Mouse (Mus musculus) midbrain, embryonic 15.5 days (tissue): Measurements from ENCODE around the gene Usp2. TPM values are rescaled to one million over a fixed set of nuclear protein-coding genes. Genes with fewer than 3 reads are reported as not detected.

ENCODE experiments used
- ATAC-seq: fragments of 200-750 bp; cut with Nextera tagmentation; replicated peaks from 2 replicates; pipeline ENCODE4 v1.8.0; 2017; ENCODE audit warnings: moderate TSS enrichment
- H3K27ac ChIP-seq: fragments of 300-500 bp; sonication (generic); 2 replicates; pipeline ENCODE4 v1.5.1; 2015; ENCODE audit warnings: mild to moderate bottlenecking, inconsistent platforms
- H3K27me3 ChIP-seq: fragments of 300-500 bp; sonication (generic); replicated peaks from 2 replicates; pipeline ENCODE4 v1.6.1; 2015; ENCODE audit warnings: inconsistent platforms
- H3K36me3 ChIP-seq: fragments of 300-500 bp; sonication (generic); replicated peaks from 2 replicates; pipeline ENCODE4 v1.6.1; 2015; ENCODE audit warnings: inconsistent platforms
- H3K4me1 ChIP-seq: fragments of 300-500 bp; sonication (generic); 2 replicates; pipeline ENCODE4 v1.6.1; 2015; ENCODE audit warnings: inconsistent platforms
- H3K4me2 ChIP-seq: fragments of 300-500 bp; sonication (generic); 2 replicates; pipeline ENCODE4 v1.6.1; 2015; ENCODE audit warnings: inconsistent platforms, mild to moderate bottlenecking, moderate library complexity
- H3K4me3 ChIP-seq: fragments of 300-500 bp; sonication (generic); 2 replicates; pipeline ENCODE4 v1.5.1; 2015; ENCODE audit warnings: mild to moderate bottlenecking, inconsistent platforms
- H3K9ac ChIP-seq: fragments of 300-500 bp; sonication (generic); 2 replicates; pipeline ENCODE4 v1.6.1; 2015; ENCODE audit warnings: mild to moderate bottlenecking, inconsistent platforms
- H3K9me3 ChIP-seq: fragments of 300-500 bp; sonication (generic); 2 replicates; pipeline ENCODE4 v1.6.1; 2016; ENCODE audit warnings: inconsistent platforms
- WGBS: fragments of 180-500 bp; shearing (Covaris S2); methylation state at CpG from one replicate; pipeline ENCODE4 v1.1.7; 2015; ENCODE audit warnings: mixed read lengths; 5-methylcytosine and 5-hydroxymethylcytosine counted together
- polyA plus RNA-seq: library from polyadenylated mRNA; unstranded; fragments of >200 nt; fragmentation: Nextera tagmentation; extraction: Ambion mirVana; gene quantifications from 2 replicates; pipeline ENCODE4 v1.2.1, GENCODE M21; 2015

The Usp2 gene
- polyA plus RNA-seq, 1 experiment from 2014 or later = 9.6 TPM

DNA sequence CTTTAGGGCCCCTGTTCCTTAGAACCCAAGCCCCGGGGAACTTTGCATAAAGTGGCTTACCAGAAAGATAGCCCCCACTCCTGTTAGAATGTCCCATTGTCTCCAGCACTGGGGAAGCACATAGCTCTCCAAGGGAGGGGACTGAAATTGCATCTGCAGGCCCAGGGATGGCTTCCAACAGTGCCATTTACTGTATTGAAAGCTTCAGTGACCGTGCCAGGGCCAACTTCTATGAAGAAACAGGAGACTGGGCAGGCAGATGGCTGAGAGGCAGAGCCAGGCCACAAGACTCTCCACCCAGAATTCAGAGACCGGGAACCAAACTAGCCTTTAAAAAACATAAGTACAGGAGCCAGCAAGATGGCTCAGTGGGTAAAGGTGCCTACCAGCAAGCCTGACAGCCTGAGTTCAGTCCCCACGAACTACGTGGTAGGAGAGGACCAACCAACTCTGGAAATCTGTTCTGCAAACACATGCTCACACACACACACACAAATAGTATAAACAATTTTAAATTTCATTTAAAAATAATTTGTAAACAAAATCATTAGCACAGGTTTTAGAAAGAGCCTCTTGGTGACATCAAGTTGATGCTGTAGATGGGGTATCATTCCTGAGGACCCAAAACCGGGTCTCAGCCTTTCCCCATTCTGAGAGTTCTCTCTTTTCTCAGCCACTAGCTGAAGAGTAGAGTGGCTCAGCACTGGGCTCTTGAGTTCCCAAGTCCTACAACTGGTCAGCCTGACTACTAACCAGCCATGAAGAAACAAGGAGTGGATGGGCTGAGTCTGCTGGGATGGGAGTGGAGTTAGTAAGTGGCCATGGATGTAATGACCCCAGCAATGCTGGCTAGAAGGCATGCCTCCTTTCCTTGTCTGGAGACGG lies 25.1 kb upstream of the Usp2 start:
- no peak overlapping the region for H3K27ac ChIP-seq
- H3K4me2 ChIP-seq = no peak overlapping the region
- H3K4me3 ChIP-seq = no peak overlapping the region
- H3K36me3 ChIP-seq = no peaks in the 10 kb centered on the region
- peaks cover 37% of the 10 kb centered on the region for H3K27me3 ChIP-seq
- no peaks in the 10 kb centered on the region for H3K9me3 ChIP-seq
- ATAC-seq = no peak
- peaks cover 19% of the 10 kb centered on the region for H3K4me1 ChIP-seq
- 68% methylated on average over 7 of the region's 7 CpGs for WGBS
- no peak overlapping the region for H3K9ac ChIP-seq

DNA sequence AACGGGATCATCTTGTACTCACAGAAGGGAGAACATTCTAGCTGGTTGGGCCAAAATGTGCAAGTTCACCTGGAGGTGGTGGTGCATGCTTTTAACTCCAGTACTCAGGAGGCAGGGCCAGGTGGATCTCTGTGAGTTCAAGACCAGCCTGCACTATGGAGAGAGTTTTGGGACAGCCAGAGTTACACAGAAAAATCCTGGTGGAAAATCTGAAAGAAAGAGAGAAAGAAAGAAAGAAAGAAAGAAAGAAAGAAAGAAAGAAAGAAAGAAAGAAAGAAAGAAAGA lies 24.5 kb upstream of the Usp2 start:
- H3K4me3 ChIP-seq = no peak overlapping the region
- 96% methylated on average over 1 of the region's 1 CpGs for WGBS

DNA sequence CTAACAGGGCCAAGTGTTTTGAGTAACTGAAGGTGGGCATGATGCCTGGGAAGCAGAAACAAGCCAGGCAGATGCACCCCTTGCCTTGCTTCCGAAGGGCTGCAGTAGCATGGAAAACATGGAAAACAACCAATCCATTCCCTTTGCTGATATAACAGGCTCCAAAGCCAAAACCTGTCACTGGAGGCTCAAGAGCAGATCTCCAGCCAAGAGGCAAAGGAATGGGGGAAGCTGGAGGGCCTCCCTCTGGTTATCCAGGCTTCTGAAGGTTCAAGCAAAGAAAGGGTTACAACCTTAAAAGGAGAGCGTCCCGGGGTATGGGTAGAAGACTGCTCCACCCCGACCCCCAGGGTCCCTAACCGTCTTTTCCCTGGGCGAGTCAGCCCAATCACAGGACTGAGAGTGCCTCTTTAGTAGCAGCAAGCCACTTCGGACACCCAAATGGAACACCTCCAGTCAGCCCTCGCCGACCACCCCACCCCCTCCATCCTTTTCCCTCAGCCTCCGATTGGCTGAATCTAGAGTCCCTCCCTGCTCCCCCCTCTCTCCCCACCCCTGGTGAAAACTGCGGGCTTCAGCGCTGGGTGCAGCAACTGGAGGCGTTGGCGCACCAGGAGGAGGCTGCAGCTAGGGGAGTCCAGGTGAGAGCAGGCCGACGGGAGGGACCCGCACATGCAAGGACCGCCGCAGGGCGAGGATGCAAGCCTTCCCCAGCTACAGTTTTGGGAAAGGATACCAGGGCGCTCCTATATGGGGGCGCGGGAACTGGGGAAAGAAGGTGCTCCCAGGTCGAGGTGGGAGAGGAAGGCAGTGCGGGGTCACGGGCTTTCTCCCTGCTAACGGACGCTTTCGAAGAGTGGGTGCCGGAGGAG lies 23.7 kb upstream of the Usp2 start, which contains the start of gene Thy1:
Gene Thy1 (plus strand): TSS at position 549 of the 872 bp plus-strand sequence.
- peak; percentile 66; the same call in 1 of the 2 replicates for ATAC-seq

More for the DNA sequence above, 24.5 kb upstream of the Usp2 start:
- peaks cover 19% of the 10 kb centered on the region for H3K4me1 ChIP-seq
- peaks cover 37% of the 10 kb centered on the region for H3K27me3 ChIP-seq
- H3K27ac ChIP-seq = no peak overlapping the region
- H3K4me2 ChIP-seq = no peak overlapping the region
- ATAC-seq = no peak
- H3K9me3 ChIP-seq = no peaks in the 10 kb centered on the region
- H3K36me3 ChIP-seq = no peaks in the 10 kb centered on the region
- H3K9ac ChIP-seq = no peak overlapping the region

DNA sequence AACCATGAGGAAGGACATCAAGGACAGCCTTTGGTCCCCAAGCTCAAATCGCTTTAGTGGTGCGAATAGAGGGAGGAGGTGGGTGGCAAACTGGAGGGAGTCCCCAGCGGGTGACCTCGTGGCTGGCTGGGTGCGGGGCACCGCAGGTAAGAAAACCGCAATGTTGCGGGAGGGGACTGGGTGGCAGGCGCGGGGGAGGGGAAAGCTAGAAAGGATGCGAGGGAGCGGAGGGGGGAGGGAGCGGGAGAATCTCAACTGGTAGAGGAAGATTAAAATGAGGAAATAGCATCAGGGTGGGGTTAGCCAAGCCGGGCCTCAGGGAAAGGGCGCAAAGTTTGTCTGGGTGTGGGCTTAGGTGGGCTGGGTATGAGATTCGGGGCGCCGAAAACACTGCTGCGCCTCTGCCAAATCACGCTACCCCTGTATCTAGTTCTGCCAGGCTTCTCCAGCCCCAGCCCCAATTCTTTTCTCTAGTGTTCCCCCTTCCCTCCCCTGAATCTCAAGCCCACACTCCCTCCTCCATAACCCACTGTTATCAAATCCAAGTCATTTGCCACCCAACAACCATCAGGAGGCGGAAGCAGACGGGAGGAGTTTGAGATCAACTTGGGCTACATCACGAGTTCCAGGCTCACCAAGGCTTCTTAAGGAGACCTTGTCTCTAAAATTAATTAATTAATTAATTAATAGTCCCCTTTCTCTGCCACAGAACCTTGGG lies 23.0 kb upstream of the Usp2 start:
- Histone ChIP-seq H3K4me2 (peak overlapping the region; percentile 83), H3K36me3 (no peaks in the 10 kb centered on the region), H3K9me3 (no peaks in the 10 kb centered on the region), H3K4me3 (peak overlapping the region; percentile 41), H3K27ac (no peak overlapping the region), H3K27me3 (peaks cover 37% of the 10 kb centered on the region), H3K4me1 (peaks cover 19% of the 10 kb centered on the region), H3K9ac (peak overlapping the region; percentile 38)
- WGBS = 4% methylated on average over 22 of the region's 23 CpGs
- no peak for ATAC-seq

More for the DNA sequence above, 23.7 kb upstream of the Usp2 start, which contains the start of gene Thy1:
- H3K4me3 ChIP-seq = peak within 1 kb of the TSS; percentile 41
- H3K4me1 ChIP-seq = peaks cover 19% of the 10 kb centered on the region
- peak within 1 kb of the TSS; percentile 38 for H3K9ac ChIP-seq
- peak within 1 kb of the TSS; percentile 83 for H3K4me2 ChIP-seq
- peaks cover 37% of the 10 kb centered on the region for H3K27me3 ChIP-seq
- no peaks in the 10 kb centered on the region for H3K9me3 ChIP-seq
- under 1% methylated on average over 30 of the region's 30 CpGs for WGBS
- no peaks in the 10 kb centered on the region for H3K36me3 ChIP-seq
- no peak within 1 kb of the TSS for H3K27ac ChIP-seq

DNA sequence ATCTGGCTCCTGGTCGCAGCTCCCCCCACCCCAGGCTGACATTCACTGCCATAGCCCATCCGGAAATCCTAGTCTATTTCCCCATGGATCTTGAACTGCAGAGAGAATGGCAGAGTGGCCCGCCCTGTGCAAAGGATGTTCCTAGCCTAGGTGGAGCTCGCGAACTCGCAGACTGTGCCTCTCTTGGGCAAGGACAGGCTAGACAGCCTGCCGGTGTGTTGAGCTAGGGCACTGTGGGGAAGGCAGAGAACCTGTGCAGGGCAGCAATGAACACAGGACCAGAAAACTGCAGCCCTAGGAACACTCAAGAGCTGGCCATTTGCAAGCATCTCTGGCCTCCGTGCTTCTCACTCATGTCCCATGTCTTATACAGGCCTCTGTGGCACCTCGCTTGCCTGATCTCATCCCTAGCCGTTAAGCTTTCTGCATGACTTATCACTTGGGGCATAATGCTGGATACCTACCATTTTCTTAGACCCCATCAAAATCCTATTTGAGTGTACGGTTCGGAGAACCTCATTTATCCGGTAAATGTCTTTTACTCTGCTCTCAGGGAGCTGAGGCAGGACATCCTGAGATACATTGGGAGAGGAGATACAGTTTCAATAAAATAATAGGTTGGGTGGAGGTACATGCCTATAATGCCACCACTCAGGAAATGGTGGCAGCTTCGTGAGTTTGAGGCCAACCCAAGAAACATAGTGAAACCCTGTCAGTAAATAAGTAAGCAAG lies 22.2 kb upstream of the Usp2 start:
- H3K4me2 ChIP-seq = peak overlapping the region; percentile 83; the same call in 1 of the 2 replicates
- H3K9ac ChIP-seq = no peak overlapping the region

DNA sequence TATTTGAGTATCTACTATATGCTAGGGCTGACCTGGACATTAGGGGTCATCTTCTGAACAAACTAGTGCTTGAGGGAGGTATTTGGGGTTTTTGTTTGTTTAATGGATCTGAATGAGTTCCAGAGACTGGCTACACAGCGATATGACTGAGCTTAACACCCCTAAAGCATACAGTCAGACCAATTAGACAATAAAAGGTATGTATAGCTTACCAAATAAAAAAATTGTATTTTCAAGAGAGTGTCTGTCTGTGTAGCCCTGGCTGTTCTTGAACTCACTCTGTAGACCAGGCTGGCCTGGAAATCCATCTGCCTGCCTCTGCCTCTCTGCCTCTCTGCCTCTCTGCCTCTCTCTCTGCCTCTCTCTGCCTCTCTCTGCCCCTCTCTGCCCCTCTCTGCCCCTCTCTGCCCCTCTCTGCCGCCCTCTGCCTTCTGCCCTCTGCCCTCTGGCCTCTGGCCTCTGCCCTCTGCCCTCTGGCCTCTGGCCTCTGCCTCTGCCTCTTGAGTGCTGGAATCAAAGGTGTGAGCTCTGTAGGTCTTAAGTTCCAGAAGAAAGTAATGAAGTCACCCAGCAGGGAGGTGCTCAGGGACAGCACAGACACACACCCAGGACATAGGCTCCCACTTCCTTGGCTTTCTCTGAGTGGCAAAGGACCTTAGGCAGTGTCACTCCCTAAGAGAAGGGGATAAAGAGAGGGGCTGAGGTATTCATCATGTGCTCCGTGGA lies 21.5 kb upstream of the Usp2 start:
- 68% methylated on average over 3 of the region's 3 CpGs for WGBS
- no peak for ATAC-seq

More for the DNA sequence above, 22.2 kb upstream of the Usp2 start:
- Histone ChIP-seq H3K4me1 (peaks cover 19% of the 10 kb centered on the region), H3K27ac (no peak overlapping the region), H3K4me3 (peak overlapping the region; percentile 41), H3K27me3 (peaks cover 37% of the 10 kb centered on the region), H3K36me3 (no peaks in the 10 kb centered on the region), H3K9me3 (no peaks in the 10 kb centered on the region)
- no peak for ATAC-seq
- 43% methylated on average over 14 of the region's 14 CpGs for WGBS

DNA sequence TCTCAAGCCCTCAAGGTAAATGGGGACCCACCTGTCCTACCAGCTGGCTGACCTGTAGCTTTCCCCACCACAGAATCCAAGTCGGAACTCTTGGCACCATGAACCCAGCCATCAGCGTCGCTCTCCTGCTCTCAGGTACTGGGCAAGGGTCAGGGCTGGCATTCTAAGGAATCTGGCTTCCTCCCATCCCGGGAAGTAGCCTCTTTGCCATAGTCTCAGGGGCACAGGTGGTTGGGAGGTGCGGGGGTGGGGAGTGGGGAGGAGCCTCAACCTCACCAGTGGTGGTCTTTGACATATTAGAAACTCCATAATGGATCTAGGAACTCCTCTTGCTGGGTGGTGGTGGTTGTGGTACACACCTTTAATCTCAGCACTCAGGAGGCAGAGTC lies 20.9 kb upstream of the Usp2 start:
- Histone ChIP-seq H3K4me1 (peaks cover 19% of the 10 kb centered on the region), H3K27me3 (peaks cover 37% of the 10 kb centered on the region), H3K4me3 (no peak overlapping the region), H3K36me3 (no peaks in the 10 kb centered on the region), H3K9me3 (no peaks in the 10 kb centered on the region), H3K9ac (no peak overlapping the region), H3K4me2 (no peak overlapping the region), H3K27ac (no peak overlapping the region)
- ATAC-seq = no peak
- 89% methylated on average over 5 of the region's 5 CpGs for WGBS

More for the DNA sequence above, 21.5 kb upstream of the Usp2 start:
- no peak overlapping the region for H3K4me2 ChIP-seq
- no peak overlapping the region for H3K4me3 ChIP-seq
- no peak overlapping the region for H3K27ac ChIP-seq
- no peaks in the 10 kb centered on the region for H3K9me3 ChIP-seq
- H3K36me3 ChIP-seq = no peaks in the 10 kb centered on the region
- H3K9ac ChIP-seq = no peak overlapping the region
- peaks cover 19% of the 10 kb centered on the region for H3K4me1 ChIP-seq
- H3K27me3 ChIP-seq = peaks cover 37% of the 10 kb centered on the region

DNA sequence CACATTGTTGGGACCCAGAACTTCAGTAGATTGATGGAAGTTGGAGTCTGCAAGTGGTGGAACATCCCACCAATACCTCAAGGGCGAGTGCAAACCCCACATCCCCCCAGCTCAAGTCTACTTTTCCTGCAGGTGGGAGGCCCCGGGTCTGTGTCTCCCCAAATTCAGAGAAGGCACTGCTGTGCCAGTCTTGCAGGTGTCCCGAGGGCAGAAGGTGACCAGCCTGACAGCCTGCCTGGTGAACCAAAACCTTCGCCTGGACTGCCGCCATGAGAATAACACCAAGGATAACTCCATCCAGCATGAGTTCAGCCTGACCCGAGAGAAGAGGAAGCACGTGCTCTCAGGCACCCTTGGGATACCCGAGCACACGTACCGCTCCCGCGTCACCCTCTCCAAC lies 20.4 kb upstream of the Usp2 start:
- Histone ChIP-seq H3K4me2 (no peak overlapping the region), H3K27ac (no peak overlapping the region), H3K9me3 (no peaks in the 10 kb centered on the region), H3K27me3 (peaks cover 34% of the 10 kb centered on the region), H3K4me1 (peaks cover 19% of the 10 kb centered on the region), H3K9ac (no peak overlapping the region), H3K4me3 (no peak overlapping the region), H3K36me3 (no peaks in the 10 kb centered on the region)
- no peak for ATAC-seq
- 90% methylated on average over 12 of the region's 12 CpGs for WGBS

DNA sequence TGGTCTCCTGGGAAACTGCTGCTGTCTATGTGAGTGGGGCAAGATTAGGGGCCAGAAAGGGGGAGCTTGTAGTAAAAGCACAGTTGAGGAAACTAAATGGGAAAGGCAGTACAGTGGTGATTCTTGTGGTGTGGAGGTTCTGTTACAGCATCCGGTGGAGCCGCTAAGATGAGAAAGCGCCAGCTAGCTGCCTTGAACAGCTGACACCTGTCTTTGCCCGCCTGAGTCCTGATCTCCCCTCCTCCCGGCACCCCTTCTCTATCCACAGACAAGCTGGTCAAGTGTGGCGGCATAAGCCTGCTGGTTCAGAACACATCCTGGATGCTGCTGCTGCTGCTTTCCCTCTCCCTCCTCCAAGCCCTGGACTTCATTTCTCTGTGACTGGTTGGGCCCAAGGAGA lies 19.8 kb upstream of the Usp2 start:
- no peaks in the 10 kb centered on the region for H3K36me3 ChIP-seq
- 67% methylated on average over 6 of the region's 6 CpGs for WGBS
- no peaks in the 10 kb centered on the region for H3K9me3 ChIP-seq
- H3K27ac ChIP-seq = no peak overlapping the region
- H3K4me3 ChIP-seq = no peak overlapping the region
- no peak for ATAC-seq
- H3K9ac ChIP-seq = no peak overlapping the region
- H3K27me3 ChIP-seq = peaks cover 28% of the 10 kb centered on the region
- no peak overlapping the region for H3K4me2 ChIP-seq
- peaks cover 19% of the 10 kb centered on the region for H3K4me1 ChIP-seq

DNA sequence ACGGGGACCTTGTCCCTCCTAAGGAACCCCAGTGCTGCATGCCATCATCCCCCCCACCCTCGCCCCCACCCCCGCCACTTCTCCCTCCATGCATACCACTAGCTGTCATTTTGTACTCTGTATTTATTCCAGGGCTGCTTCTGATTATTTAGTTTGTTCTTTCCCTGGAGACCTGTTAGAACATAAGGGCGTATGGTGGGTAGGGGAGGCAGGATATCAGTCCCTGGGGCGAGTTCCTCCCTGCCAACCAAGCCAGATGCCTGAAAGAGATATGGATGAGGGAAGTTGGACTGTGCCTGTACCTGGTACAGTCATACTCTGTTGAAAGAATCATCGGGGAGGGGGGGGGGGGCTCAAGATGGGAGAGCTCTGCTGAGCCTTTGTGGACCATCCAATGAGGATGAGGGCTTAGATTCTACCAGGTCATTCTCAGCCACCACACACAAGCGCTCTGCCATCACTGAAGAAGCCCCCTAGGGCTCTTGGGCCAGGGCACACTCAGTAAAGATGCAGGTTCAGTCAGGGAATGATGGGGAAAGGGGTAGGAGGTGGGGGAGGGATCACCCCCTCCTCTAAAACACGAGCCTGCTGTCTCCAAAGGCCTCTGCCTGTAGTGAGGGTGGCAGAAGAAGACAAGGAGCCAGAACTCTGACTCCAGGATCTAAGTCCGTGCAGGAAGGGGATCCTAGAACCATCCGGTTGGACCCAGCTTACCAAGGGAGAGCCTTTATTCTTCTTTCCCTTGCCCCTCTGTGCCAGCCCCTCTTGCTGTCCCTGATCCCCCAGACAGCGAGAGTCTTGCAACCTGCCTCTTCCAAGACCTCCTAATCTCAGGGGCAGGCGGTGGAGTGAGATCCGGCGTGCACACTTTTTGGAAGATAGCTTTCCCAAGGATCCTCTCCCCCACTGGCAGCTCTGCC lies 19.0 kb upstream of the Usp2 start:
- WGBS = 81% methylated on average over 14 of the region's 14 CpGs
- no peak overlapping the region for H3K4me3 ChIP-seq
- peaks cover 17% of the 10 kb centered on the region for H3K4me1 ChIP-seq
- H3K9ac ChIP-seq = no peak overlapping the region
- H3K9me3 ChIP-seq = no peaks in the 10 kb centered on the region
- no peak overlapping the region for H3K27ac ChIP-seq
- no peak for ATAC-seq
- peaks cover 25% of the 10 kb centered on the region for H3K27me3 ChIP-seq
- no peaks in the 10 kb centered on the region for H3K36me3 ChIP-seq
- no peak overlapping the region for H3K4me2 ChIP-seq
